Mouse (Mus musculus) forebrain, embryonic 13.5 days (tissue): ENCODE results near the gene Il2rb. TPM values are rescaled to one million over a fixed set of nuclear protein-coding genes. Genes with fewer than 3 reads are reported as not detected.

Source experiments
- ATAC-seq: fragments of 200-750 bp; cut with Nextera tagmentation; 2 replicates; pipeline ENCODE4 v1.8.0; 2017
- H3K27ac ChIP-seq: fragments of 300-500 bp; sonication (generic); 2 replicates; pipeline ENCODE4 v1.5.1; 2015; ENCODE audit warnings: inconsistent platforms, mild to moderate bottlenecking, moderate library complexity
- H3K27me3 ChIP-seq: fragments of 300-500 bp; sonication (generic); 2 replicates; pipeline ENCODE4 v1.6.1; 2015; ENCODE audit warnings: mild to moderate bottlenecking, inconsistent platforms
- H3K36me3 ChIP-seq: fragments of 300-500 bp; sonication (generic); 2 replicates; pipeline ENCODE4 v1.6.1; 2015; ENCODE audit warnings: mild to moderate bottlenecking, inconsistent platforms; ENCODE audit not compliant: poor library complexity, severe bottlenecking
- H3K4me1 ChIP-seq: fragments of 300-500 bp; sonication (generic); 2 replicates; pipeline ENCODE4 v1.6.1; 2015; ENCODE audit warnings: inconsistent platforms
- H3K4me2 ChIP-seq: fragments of 300-500 bp; sonication (generic); 2 replicates; pipeline ENCODE4 v1.6.1; 2015; ENCODE audit warnings: inconsistent platforms, mild to moderate bottlenecking, moderate library complexity
- H3K4me3 ChIP-seq: fragments of 300-500 bp; sonication (generic); 2 replicates; pipeline ENCODE4 v1.5.1; 2015; ENCODE audit warnings: mild to moderate bottlenecking, inconsistent platforms
- H3K9ac ChIP-seq: fragments of 300-500 bp; sonication (generic); 2 replicates; pipeline ENCODE4 v1.6.1; 2015; ENCODE audit warnings: mild to moderate bottlenecking, inconsistent platforms
- H3K9me3 ChIP-seq: fragments of 300-500 bp; sonication (generic); replicated peaks from 2 replicates; pipeline ENCODE4 v1.6.1; 2016; ENCODE audit warnings: inconsistent platforms
- WGBS: fragments of 180-500 bp; shearing (Covaris S2); methylation state at CpG from one replicate; pipeline ENCODE4 v1.1.7; 2015; 5-methylcytosine and 5-hydroxymethylcytosine counted together
- polyA plus RNA-seq: library from polyadenylated mRNA; unstranded; fragments of >200 nt; fragmentation: Nextera tagmentation; extraction: Ambion mirVana; gene quantifications from 2 replicates; pipeline ENCODE4 v1.2.1, GENCODE M21; 2015

Il2rb gene
- polyA plus RNA-seq, 1 experiment from 2014 or later = not detected

DNA sequence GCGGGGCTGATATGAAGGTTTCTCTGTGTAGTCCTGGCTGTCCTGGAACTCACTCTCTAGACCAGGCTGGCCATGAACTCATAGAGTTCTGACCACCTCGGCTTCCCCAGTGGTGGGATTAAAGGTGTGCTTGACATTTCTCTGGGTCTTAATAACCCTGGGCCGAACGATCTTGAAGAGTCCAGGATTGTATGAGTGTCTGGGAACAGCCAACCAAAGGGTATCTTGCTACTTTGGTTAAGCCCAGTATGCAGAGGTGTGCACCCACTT is 36.3 kb upstream of the Il2rb start:
- 73% methylated on average over 4 of the region's 4 CpGs for WGBS
- Histone ChIP-seq H3K9me3 (no peaks in the 10 kb centered on the region), H3K4me2 (peak overlapping the region; percentile 60), H3K4me1 (peaks cover 32% of the 10 kb centered on the region), H3K36me3 (no peaks in the 10 kb centered on the region), H3K4me3 (no peak overlapping the region), H3K27me3 (no peaks in the 10 kb centered on the region), H3K9ac (peak overlapping the region; percentile 66), H3K27ac (no peak overlapping the region)
- ATAC-seq = peak; percentile 1; the same call in 1 of the 2 replicates

DNA sequence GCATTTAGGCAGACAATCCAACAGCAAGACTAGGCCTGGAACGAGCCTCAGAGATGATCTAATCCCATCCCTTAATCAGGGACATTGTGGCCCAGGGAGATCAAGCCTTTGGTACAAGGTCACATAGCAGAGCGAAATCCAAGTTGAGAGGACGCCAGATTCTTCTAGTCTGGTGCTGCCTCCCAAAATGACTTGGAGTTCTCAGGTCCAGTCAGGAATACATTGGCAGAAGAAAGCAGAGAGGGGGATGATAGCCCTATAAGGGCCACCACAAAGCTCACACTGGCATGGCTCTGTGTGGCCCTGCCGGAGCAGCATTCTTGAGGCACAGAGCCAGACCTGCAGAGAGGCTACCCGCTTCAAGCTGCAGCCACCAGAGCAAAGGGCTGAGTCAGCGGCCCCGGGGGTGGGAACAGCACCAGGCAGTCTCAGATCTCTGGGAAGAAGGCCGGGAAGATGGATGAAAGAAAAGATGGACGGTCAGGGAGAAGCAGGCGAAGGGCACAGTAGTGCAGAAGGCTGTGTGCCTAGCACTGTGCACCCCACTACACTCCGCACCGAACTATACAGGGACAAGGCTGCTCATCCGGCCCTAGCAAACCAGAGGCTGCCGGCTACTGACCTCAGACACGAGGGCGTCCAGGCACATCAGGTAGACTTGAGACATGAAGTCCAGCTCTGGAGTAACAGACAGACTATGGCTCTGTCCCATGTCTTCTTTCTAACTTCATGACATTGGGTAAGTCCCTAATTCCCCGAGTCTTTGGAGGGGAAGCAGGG is 35.8 kb upstream of the Il2rb start, which contains the start of gene C1qtnf6:
Gene C1qtnf6, minus strand, starts transcription at position 746 of the 780 bp plus-strand sequence.
- H3K9ac ChIP-seq = peak within 1 kb of the TSS; percentile 66
- no peak for ATAC-seq
- peak within 1 kb of the TSS; percentile 60 for H3K4me2 ChIP-seq
- 72% methylated on average over 17 of the region's 17 CpGs for WGBS
- H3K27me3 ChIP-seq = no peaks in the 10 kb centered on the region
- no peaks in the 10 kb centered on the region for H3K9me3 ChIP-seq
- no peaks in the 10 kb centered on the region for H3K36me3 ChIP-seq
- H3K4me1 ChIP-seq = peaks cover 32% of the 10 kb centered on the region
- peak within 1 kb of the TSS; percentile 31 for H3K4me3 ChIP-seq
- peak within 1 kb of the TSS; percentile 46; the same call in 1 of the 2 replicates for H3K27ac ChIP-seq

DNA sequence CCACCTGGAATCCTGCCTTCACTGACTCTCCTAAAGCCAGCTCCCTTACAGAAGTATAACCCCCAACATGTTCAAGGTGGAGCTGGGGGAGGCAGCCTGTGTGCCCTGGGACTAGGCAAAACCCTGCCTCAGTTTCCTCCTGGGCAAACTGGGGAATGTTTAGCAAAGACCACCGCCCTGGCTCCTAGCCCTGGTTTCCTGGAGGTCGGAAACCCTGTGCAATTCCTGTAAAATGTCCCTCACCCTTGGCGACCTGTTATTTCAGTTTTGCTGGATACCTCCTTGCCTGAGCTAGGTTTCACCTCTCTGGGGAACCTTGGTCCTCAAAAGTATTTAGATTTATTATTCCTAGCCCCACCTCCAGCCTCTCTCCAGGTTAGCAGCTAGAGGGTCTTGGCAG is 35.1 kb upstream of the Il2rb start:
- 73% methylated on average over 3 of the region's 3 CpGs for WGBS
- H3K4me2 ChIP-seq = peak overlapping the region; percentile 60; the same call in 1 of the 2 replicates
- no peak overlapping the region for H3K4me3 ChIP-seq
- H3K27ac ChIP-seq = no peak overlapping the region
- 0 out of 2 replicates have a peak overlapping the region, but pooled peaks have one; percentile 66 for H3K9ac ChIP-seq
- H3K27me3 ChIP-seq = no peaks in the 10 kb centered on the region
- no peaks in the 10 kb centered on the region for H3K9me3 ChIP-seq
- no peaks in the 10 kb centered on the region for H3K36me3 ChIP-seq
- peaks cover 32% of the 10 kb centered on the region for H3K4me1 ChIP-seq
- no peak for ATAC-seq

DNA sequence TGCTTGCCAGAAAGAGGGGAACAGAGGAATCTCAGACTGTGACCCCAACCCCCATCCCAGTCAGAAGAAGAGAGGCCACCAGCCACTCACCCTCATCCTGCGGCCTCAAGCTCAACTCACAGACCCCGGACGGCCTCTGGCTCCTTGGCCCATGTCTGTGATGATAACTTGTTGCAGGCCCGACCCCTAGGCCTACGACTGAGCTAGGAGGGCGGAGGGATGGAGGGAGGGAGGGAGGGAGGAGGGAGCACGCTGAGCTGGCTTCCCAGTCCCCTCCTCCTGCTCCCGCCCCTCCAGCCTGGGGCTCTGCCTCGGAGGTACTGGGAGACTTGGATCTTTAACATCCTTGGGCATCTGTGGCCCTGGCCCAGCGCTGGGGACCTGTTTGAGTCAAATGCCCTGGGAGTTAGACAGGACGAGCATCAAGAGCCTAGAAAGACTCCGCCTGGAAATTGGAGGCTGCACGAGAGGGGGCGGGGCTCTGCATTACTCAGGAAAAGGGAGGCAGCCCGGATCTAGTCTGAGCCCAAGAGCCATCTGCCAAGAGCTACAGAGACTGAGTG is 34.4 kb upstream of the Il2rb start:
- Histone ChIP-seq H3K4me3 (peak overlapping the region; percentile 33), H3K4me2 (peak overlapping the region; percentile 60), H3K36me3 (no peaks in the 10 kb centered on the region), H3K9me3 (no peaks in the 10 kb centered on the region), H3K9ac (peak overlapping the region; percentile 66), H3K27me3 (no peaks in the 10 kb centered on the region), H3K4me1 (peaks cover 32% of the 10 kb centered on the region), H3K27ac (no peak overlapping the region)
- WGBS = 2% methylated on average over 11 of the region's 15 CpGs
- peak; percentile 57 for ATAC-seq

DNA sequence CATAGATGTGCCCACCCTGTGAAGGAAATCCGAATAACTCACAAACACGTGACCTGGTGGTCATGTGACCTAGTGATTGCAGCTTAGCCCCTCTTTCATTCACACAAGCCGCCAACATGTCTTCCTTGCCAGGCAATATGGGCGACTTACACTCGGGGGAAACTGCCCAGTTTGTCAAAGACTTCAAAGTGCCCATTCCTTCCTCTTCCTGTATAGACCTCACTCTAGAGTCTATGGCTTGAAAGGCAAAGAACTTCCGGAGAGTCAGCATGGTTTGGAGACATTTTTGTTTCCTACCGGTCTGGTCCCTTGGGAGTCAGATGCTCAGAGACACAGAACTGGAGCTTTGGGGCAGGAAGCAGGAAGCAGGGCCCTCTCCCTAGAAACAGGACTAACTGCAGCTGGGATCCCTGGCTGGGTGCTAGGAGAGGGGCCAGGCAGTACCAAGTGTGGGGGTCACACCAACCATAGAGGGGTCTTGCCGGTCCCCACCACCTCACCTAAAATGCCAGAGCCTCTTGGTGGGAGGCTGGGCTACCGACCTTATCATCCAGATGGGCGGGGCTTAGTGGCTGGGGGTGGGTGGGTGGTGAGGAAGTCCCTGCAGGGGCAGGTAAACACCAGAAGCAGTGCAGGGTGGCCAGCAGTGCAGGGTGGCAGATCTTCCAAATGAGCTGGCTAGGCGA is 33.8 kb upstream of the Il2rb start:
- peak overlapping the region; percentile 60 for H3K4me2 ChIP-seq
- WGBS = 53% methylated on average over 11 of the region's 11 CpGs
- no peaks in the 10 kb centered on the region for H3K9me3 ChIP-seq
- H3K4me3 ChIP-seq = peak overlapping the region; percentile 33
- no peak for ATAC-seq
- H3K4me1 ChIP-seq = peaks cover 32% of the 10 kb centered on the region
- peak overlapping the region; percentile 66 for H3K9ac ChIP-seq
- H3K36me3 ChIP-seq = no peaks in the 10 kb centered on the region
- no peak overlapping the region for H3K27ac ChIP-seq
- no peaks in the 10 kb centered on the region for H3K27me3 ChIP-seq

DNA sequence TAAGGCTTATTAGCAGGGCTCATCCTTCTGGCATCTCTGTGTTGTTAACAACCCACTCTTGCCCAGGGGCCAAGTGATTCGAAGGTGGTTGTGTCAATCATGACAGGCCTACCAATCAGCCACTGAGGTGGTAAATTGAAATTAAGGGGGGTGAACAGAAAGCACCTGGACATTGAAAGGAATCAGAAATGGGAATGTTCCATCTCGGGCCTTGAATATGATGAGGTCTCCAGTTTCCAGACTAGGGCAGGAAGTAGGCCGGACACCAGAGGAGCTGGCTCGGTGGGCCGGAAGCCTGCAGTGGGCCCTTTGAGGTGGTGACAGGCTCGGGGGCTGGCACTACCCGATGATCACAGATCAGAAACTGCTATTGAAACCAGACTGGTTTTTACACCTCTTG is 32.9 kb upstream of the Il2rb start:
- 86% methylated on average over 7 of the region's 7 CpGs for WGBS
- no peaks in the 10 kb centered on the region for H3K9me3 ChIP-seq
- no peak for ATAC-seq
- peaks cover 32% of the 10 kb centered on the region for H3K4me1 ChIP-seq
- no peak overlapping the region for H3K9ac ChIP-seq
- H3K4me2 ChIP-seq = no peak overlapping the region
- no peak overlapping the region for H3K4me3 ChIP-seq
- no peaks in the 10 kb centered on the region for H3K36me3 ChIP-seq
- no peak overlapping the region for H3K27ac ChIP-seq
- no peaks in the 10 kb centered on the region for H3K27me3 ChIP-seq

DNA sequence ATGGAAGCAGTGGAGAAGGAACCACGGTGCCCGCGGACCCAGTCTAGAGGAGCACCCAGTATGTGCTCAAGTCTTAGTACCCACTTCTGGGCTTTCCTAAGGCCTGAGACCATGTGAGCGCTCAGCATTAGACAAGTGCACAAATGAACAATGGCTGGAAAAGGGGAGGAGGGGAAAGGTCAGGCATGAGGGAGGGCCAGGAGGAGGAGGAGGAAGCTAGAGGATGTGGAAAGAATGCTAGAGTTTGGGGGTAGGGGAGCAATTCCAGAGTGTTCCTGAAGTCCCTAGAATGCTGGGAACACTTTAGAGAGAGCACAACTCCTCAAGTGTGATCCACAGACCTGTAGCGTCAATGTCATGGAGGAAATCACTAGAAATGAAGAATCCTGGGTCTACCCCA is 29.1 kb upstream of the Il2rb start:
- Histone ChIP-seq H3K4me3 (no peak overlapping the region), H3K9ac (no peak overlapping the region), H3K36me3 (no peaks in the 10 kb centered on the region), H3K4me1 (peaks cover 6% of the 10 kb centered on the region), H3K4me2 (no peak overlapping the region), H3K9me3 (no peaks in the 10 kb centered on the region), H3K27me3 (no peaks in the 10 kb centered on the region), H3K27ac (no peak overlapping the region)
- ATAC-seq = no peak
- 83% methylated on average over 5 of the region's 5 CpGs for WGBS

DNA sequence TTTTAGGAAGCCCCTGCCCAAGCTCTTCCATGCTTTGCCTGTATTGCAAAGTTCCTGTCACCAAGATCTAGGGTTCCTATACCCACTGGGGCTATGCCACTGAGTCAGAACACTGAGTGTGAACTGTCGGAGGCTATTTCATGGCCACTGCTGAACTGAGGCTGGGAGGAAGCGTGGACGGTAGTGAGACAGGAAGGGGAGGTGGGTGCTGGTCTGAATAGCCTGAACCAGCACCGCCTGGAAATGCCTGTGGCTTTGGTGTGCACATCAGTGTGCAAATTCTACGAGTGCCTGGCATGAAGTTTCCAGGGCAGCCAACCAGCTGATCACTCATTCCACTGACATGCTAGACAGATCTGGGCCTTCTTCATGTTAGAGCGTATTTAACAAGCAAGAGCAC is 26.8 kb upstream of the Il2rb start:
- no peak overlapping the region for H3K4me3 ChIP-seq
- H3K4me2 ChIP-seq = no peak overlapping the region
- no peak overlapping the region for H3K9ac ChIP-seq
- H3K9me3 ChIP-seq = no peaks in the 10 kb centered on the region
- H3K27me3 ChIP-seq = no peaks in the 10 kb centered on the region
- ATAC-seq = no peak
- H3K27ac ChIP-seq = no peak overlapping the region
- no peaks in the 10 kb centered on the region for H3K36me3 ChIP-seq
- H3K4me1 ChIP-seq = no peaks in the 10 kb centered on the region
- WGBS = 85% methylated on average over 6 of the region's 6 CpGs

DNA sequence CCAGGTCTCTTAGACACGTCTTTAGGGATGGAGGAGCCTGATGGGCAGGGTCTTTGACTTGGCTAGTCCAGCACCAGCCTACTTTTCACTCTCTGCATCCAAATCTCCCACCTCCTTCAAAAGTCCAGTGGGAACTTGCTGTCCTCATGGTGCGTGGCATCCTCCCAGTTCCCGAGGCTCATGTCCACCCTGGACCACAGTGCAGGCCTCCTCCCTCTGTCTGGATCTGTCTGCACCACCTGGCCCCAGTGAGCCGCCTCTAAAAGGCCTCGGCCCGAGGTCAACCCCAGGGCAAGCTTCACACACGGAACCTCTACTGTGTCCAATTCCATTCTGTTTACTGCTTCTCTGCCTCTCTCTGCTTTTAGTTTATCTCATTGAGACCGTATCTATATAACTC is 26.3 kb upstream of the Il2rb start:
- Histone ChIP-seq H3K4me2 (no peak overlapping the region), H3K9ac (no peak overlapping the region), H3K36me3 (no peaks in the 10 kb centered on the region), H3K4me3 (no peak overlapping the region), H3K27me3 (no peaks in the 10 kb centered on the region), H3K27ac (no peak overlapping the region), H3K4me1 (no peaks in the 10 kb centered on the region), H3K9me3 (no peaks in the 10 kb centered on the region)
- ATAC-seq = no peak
- 76% methylated on average over 8 of the region's 8 CpGs for WGBS

DNA sequence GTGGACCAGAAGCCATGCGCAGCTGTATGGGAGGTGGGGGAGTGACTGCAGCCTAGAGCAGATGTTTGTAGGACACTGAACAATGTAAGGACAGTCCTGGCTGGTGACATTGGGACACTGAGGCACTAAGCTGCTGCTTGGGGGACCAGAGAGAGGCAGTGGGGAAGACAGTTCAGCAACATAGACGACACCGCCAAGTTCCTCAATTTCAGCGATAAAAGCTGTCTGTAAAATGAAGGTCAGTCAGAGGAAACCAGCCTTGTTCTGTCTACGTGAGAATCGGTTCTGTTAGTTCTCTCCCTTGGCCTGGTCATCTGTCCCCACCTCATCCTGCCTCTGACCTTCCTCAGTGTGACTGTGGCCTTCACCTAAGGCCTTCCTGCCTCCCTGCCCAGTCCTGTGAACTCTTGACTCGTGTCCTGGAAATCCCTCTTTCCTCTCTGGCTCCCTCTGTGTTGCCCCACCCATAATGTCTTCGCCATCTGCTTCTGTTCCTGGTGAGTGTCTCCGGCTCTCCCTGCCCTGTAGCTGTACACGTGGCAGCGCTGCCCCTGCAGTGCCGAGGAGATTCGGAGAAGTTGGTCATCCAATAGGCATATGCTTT is 25.1 kb upstream of the Il2rb start:
- H3K4me1 ChIP-seq = 0 out of 2 replicates have a peak, but pooled peaks cover 1% of the 10 kb centered on the region
- H3K27ac ChIP-seq = no peak overlapping the region
- no peaks in the 10 kb centered on the region for H3K27me3 ChIP-seq
- ATAC-seq = no peak
- H3K9me3 ChIP-seq = no peaks in the 10 kb centered on the region
- H3K36me3 ChIP-seq = no peaks in the 10 kb centered on the region
- no peak overlapping the region for H3K4me3 ChIP-seq
- WGBS = 78% methylated on average over 13 of the region's 13 CpGs
- no peak overlapping the region for H3K9ac ChIP-seq
- no peak overlapping the region for H3K4me2 ChIP-seq

DNA sequence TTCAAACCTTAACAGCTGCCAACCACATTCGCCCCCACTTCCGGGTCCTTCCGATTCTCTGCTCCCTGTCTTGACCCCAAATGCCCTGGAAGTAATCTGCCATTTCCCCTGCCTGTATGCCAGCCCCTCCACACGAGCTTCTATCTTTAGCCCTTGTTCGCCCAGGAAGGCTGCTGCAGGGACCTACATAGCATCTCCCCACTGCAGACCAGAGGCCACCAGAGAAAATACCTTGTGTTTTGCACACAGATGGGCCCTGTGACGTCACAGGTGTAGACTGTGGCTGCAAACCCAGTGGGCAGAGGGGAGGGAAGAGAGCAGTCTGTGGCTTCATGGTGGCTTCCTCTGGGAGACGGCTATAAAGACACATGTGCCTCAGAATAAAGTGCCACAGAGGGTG is 23.1 kb upstream of the Il2rb start:
- H3K4me2 ChIP-seq = no peak overlapping the region
- no peak overlapping the region for H3K4me3 ChIP-seq
- 73% methylated on average over 7 of the region's 7 CpGs for WGBS
- no peak for ATAC-seq
- 0 out of 2 replicates have a peak, but pooled peaks cover 3% of the 10 kb centered on the region for H3K4me1 ChIP-seq
- H3K9me3 ChIP-seq = no peaks in the 10 kb centered on the region
- H3K27ac ChIP-seq = no peak overlapping the region
- no peaks in the 10 kb centered on the region for H3K36me3 ChIP-seq
- H3K27me3 ChIP-seq = no peaks in the 10 kb centered on the region
- H3K9ac ChIP-seq = no peak overlapping the region

DNA sequence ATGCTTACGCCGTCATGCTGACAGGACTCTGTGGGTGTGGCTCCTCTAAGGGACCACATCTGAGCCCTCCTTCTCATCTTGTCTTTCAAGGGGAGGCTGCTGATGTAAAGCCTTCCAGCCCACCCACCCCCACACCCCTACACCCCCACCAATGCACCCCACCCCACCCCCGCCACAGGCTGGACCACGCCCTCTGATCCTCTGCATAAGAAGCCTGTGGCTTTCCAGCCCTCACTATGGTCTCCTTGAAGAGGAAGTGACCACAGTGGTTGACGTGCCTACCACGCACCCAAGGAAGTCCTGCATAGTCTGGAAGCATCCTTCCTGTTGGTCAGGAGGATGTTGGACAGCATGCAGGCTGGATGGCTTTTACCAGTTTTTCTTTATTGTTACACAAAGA is 20.7 kb upstream of the Il2rb start:
- Histone ChIP-seq H3K4me1 (0 out of 2 replicates have a peak, but pooled peaks cover 3% of the 10 kb centered on the region), H3K27me3 (no peaks in the 10 kb centered on the region)
- 89% methylated on average over 5 of the region's 6 CpGs for WGBS

More for the DNA sequence above, 20.7 kb upstream of the Il2rb start:
- Histone ChIP-seq H3K4me2 (no peak overlapping the region), H3K9ac (no peak overlapping the region), H3K4me3 (no peak overlapping the region), H3K36me3 (no peaks in the 10 kb centered on the region), H3K27ac (no peak overlapping the region; the same call in 1 of the 2 replicates), H3K9me3 (no peaks in the 10 kb centered on the region)
- no peak for ATAC-seq
